Mouse (Mus musculus): ENCODE data around the gene Cops3. TPM values are rescaled to one million over a fixed set of nuclear protein-coding genes. Genes with fewer than 3 reads are reported as not detected.
A peak's percentile ranks its signal among the peaks of the same experiment; 100 is the strongest.
"Not testable (repeated sequence)": the region's sequence is repeated elsewhere in the genome, so short reads cannot be mapped to it uniquely, and the experiment has no call there.

The Cops3 gene
- 10 to 100 TPM; 70.2 to 75.0 TPM for total RNA-seq (2021)

DNA sequence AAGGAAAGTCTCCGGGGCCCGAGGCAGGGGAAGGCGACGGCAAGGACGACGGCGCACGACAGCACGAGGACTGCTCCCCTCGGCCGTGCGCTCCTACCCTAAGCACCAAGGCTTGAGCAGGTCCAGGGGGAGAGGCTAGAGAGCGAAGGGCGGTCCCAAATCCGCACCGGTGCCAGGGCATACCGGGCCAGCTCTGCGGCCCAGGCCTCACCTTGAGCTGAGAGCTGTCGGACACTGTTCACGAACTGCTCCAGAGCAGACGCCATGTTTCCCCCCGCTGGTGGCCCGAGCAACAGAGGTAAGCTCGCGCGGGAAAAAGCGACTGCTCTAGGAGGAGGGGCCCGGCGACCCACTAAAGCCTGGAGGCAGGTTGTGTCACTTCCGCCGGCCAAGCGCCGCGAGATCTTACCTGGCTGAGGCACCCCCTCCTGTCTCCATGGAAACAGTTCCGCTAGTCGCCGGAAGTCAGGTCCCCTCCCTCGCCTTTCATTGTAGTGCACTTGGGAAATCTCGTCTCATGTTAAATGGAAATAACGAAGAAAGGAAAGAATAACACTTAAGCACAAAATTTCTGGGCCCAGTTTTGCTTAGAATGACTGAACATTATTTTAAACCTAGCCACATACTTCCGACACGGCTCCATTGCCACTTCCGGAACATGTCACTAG is at the start of gene Cops3:
TSS of gene Cops3 (minus strand) at position 380 of the 668 bp plus-strand sequence.
- peak; percentile 92 for DNase-seq (ENCODE audit: low spot score)
- intact Hi-C loops (cut with DNase I), result no loop called here

DNA sequence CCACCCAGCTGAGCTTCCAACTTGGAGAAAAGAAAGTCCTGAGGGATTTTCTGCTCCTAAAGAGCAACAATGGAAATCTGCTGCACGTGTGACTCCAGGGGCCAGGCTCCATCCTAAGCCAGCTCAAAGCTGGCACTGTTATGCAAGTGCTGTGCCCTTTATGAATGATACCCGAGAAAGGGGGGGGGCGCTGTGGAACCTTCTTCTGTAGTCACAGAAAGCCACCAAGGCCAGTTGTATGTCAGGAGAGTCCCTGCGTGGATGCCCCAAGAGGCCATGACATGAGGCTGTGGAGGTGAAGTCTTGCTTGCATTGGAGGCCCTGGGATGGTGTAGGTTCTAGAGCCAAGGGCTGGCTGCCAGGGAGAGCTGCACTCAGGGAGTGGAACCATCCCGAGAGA is 48.5 kb upstream of the Cops3 start:
- intact Hi-C loops (cut with DNase I), result no loop called here
- DNase-seq (ENCODE audit: low spot score), result no peak

DNA sequence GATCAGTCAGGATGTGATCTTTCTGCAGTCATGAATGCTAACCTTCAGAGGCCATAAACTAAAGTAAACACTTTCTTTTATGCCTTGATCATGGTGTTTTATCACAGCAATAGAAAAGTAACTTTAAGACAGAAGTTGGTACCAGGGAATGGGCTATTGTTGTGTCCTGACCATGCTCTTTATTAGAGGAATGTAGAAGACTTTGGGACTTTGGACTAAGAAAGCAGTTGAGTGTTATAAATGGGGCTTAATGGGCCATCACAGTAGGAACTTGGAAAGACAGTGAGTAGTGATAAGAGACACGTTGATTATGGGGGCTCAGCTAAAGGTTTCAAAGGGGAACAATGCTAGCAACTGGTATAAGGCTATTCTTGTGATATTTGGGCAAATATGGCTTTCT is 47.3 kb upstream of the Cops3 start:
- DNase-seq (ENCODE audit: low spot score), result no peak
- intact Hi-C loops (cut with DNase I), result no loop called here

DNA sequence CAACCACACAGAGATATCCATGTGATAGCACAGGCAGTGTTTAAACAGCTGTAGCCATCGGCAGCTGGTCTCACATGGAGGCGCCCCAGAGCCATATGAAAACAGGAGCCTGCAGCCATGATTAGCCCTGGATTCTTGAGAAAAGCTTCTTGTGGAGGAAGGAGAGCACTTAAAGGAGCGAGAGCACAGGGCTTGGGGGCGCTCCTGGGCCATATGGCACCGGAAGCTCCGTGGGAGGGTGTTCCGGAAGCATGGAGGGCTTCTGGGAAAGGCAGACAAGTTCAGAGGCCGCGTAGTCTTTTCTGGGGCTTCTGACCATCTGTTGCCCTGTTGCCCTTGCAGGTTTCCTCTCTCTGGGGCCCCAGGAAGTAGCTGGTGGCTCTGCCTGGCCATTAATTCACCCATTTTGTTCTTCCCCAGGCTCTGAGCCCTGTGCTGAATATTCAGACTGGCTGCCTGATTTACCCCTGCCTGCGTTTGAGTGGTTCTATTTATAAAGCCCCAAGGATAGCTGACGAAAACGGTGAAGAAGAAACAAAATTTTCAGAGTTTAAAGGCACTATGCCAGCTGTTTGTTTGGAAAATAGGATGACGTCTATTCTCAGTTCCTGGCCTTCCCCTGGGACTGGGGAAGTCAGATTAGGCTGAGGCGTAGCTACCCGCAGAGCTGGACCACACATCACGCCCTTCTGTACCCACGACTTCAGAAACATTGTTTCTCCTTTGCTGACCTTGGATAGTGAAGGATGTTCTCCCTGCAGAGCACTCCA is 45.8 kb upstream of the Cops3 start:
- intact Hi-C loops (cut with DNase I), result no loop called here
- peak; percentile 42 for DNase-seq (ENCODE audit: low spot score)

DNA sequence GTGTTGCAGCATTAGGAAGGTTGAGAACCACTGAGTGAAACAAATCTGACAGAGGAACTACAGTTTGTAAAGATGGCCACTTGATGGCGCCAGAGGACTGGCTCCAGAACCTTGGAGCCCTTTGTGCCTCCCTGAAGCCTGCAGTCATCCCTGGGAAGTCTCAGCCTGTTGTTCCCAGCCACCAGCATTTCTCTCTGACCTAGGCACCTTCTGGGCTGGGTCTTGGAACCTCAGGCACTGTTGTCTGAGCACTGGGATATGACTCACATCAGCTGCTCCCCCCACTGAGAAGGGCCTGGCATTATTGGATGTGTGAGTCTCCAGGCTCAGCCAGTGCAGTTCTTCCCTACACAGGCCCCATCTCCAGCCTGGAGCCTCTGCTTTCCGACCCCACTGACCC is 40.4 kb upstream of the Cops3 start:
- peak; percentile 51 for DNase-seq (ENCODE audit: low spot score)
- intact Hi-C loops (cut with DNase I), result loop anchor here (1.0 kb wide), 3 partner anchors 85 to 195 kb away; no protein-coding TSS in a partner anchor

DNA sequence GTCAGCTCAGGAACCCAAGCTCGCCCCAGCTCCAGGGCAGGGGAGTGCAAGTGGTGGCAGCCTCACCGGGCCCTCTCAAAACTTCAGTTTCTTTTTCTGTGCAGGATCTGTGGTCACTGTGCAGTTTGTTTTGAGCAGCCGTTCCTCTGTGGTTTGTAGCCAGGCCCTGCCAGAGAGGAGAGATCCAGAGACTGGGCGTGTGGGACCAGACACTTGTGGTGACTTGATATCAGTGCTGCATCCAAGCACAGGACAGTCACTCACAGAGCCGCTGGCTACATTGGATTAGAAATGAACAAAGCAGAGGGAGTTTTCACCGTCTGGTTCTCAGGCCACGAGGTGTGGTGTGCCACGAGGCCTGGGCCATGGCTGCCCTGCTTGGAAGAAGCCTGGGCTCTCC is 32.5 kb upstream of the Cops3 start:
- intact Hi-C loops (cut with DNase I), result no loop called here
- DNase-seq (ENCODE audit: low spot score), result no peak

DNA sequence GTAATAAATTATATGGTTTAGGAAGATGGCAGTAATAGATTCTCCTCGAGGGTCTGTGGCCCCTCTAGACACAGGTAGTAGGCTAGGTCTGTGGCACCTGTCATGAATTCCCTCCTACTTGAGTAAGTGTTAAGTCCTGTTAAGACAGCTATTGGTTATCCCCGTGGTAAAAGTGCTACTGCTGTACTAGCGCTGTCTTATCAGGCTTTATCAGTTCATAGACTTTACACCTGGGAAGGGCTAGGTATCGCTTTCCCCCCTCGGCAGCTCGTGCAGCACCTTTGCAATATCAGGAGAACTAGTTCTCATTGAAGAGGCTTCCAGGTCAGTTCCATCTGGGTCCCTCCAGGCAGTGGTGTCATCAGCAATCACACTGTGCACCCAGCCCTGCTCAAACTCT is 24.7 kb upstream of the Cops3 start:
- DNase-seq (ENCODE audit: low spot score), result no peak
- intact Hi-C loops (cut with DNase I), result no loop called here

DNA sequence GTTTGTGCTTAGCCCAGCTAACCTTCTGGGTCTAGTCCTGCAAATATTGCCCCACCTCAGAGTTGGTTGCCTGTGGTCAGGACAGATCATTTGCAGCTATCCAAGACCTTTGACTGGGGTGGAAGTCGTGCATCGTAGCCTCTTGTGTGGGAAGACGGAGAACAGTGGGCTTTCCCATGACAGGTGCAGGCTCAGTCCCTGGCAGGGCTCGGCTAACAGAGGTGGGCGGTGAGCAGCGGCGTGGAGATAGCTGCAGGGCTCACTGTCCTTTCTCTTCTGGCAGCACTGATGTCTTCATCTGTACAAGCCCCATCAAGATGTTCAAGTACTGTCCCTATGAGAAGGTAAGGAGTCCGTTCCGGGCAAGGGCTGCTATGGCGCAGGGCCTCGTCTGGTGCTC is 20.8 kb upstream of the Cops3 start:
- intact Hi-C loops (cut with DNase I), result no loop called here
- no peak for DNase-seq (ENCODE audit: low spot score)

DNA sequence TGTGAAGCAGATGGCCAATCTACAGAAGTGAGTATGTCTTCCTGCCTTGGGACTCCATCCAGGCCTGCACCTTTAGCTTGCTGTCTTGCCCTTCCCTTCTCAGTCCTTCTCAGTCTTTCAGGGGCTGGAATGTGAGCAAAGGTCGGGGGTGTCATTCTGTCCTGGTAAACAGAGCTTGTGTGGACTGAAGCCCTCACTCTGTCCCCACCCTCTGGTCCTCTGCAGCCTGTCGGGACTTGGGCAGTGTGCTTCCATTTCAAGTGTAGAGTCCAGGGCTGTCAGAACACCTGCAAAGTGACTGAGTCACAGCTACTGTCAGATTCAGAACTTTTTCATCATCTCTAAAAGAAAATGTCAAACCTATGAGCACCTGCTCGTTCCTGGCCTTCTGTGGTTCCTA is 13.2 kb upstream of the Cops3 start:
- no peak for DNase-seq (ENCODE audit: low spot score)
- intact Hi-C loops (cut with DNase I), result no loop called here

DNA sequence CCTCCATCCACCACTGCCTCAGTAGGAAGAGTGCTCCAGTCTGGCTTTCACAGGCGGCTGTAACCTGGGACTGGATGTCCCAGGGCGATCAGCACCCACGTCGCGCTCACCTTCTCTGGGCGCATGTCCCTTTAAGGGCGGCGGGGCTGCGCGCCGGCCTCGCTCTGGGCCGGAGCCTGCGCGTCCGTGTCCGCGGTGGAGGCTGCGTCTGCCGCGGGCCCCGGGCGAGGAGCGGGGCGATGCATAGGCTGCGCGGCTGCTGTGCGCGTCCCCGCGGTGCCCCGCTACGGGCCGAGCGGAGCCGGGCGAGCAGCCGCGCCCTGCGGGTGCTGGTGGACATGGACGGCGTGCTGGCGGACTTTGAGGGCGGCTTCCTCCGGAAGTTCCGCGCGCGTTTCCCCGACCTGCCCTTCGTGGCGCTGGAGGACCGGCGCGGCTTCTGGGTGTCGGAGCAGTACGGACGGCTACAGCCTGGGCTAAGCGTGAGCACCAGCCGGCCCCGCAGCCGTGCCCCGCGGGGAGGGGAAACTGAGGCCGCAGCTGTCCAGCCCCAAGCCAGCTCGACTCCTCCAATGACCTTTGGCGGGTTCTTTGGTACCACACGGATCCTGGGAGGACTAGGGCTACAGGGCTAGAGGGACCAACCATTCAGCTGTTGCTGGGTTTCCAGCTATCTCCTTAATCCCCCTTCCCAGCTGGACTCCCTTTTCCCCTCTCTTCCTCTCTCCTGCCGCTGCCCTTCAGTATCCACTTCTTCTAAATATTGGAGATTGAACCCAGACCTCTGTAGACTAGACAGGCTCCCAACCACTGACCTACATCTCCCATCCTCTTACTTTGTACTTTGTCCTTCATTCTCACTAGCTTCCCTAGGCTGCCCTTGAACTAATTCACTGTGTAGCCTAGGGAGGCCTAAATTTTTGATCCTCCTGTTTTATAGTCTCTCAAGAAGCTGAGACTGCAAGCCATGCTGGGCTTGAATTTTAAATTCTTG is 8.6 kb upstream of the Cops3 start:
- intact Hi-C loops (cut with DNase I), result no loop called here
- DNase-seq (ENCODE audit: low spot score), result peak; percentile 65

DNA sequence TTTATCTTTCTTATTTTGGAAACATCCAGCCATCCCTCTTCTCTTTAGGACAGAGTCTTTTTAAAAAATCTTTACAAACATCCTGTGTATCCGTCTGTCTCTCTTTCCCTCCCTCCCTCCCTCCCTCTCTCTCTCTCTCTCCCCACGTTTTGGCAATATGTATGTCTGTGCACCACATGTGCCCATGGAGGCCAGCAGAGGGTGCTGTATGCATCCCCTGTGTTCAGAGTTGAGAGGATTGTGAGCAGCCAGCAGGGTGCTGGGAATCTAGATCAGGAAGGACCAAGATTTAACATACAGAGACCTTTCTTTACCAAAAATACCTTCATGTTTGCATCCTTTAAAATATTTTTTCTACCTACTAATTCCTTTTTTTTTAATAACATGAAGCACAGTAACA is 7.5 kb upstream of the Cops3 start:
- intact Hi-C loops (cut with DNase I), result no loop called here
- DNase-seq (ENCODE audit: low spot score), result no peak

DNA sequence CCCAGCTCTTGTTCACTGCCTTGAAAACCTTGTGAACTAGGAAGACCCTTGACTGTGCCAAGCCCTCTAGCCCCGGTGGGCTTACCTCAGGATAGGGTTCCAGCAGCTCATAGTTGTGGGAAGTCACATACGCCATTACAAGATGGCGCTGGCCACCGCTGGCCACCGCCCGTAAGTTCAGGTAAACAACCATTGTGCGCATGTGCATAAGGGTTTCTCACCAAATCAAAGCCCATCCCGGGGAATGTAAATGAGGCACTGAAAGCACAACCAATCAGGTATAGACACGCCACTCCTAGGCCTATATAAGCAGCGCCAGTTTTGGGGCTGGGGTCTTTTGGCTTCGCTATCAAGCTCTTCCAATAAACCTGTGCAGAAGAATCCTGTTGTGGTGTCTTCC is 6.7 kb upstream of the Cops3 start:
- intact Hi-C loops (cut with DNase I), result no loop called here
- DNase-seq (ENCODE audit: low spot score), result no peak

DNA sequence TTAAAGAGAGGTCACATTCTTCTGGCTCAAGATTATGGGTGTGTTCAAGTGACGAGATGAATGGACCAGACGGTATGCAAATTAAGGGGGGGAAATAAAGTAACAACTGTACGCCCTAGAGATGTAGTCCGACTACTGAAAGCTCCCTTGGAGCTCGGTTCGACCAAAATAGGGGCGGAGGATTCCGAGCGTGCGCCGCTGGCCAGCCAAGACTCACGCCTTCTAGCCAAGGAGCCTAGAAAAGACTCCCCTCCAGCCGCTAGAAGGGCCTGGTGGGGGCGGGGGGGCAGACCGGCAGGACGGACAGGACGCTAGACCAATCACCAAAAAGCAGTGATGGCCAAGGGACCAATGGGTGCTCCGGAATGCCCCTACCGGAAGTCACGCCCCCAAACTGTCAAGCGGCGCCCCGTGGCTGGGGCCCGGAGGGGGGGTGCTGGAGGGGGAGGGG is 605 bp downstream of the Cops3 start, which contains the start of gene Nt5m:
TSS of gene Nt5m (plus strand) at position 440 of the 451 bp plus-strand sequence.
- intact Hi-C loops (cut with DNase I), result no loop called here
- peak; percentile 91 for DNase-seq (ENCODE audit: low spot score)

DNA sequence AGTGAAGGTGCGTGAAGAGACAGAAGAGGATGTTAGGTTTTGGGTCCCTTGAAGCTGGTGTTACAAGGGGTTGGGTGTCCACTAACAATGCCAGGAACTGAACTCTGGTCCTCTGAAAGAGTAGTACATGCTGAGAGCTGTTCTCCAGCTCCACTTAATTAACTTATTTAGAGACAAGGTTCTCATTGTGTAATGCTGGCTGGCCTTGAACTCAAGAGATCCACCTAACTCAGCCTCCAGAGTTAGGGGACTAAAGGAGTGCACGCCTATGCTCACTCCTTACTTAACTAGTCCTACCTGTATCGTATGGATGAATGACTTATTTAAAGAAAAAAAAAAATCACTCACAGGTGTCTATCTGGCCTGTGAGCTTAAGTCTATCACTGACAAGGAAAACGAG is 1.2 kb downstream of the Cops3 start:
- DNase-seq (ENCODE audit: low spot score), result no peak
- intact Hi-C loops (cut with DNase I), result no loop called here

DNA sequence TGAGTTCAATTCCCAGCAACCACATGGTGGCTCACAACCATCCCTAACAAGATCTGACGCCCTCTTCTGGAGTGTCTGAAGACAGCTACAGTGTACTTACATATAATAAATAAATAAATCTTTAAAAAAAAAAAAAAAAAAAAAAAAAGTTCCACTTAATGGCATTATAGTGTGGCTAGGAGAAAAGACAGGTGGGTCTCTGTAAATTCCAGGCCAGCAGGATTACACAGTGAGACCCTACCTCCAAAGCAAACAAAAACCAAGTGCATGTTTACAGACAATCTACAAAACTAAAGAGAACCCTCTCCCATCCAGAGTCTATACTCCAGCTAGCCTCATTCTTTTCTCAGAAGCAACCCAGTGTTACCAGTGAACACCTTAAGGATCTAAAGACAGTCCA is 1.8 kb downstream of the Cops3 start:
- intact Hi-C loops (cut with DNase I); DNase-seq (ENCODE audit: low spot score): not testable (repeated sequence)

DNA sequence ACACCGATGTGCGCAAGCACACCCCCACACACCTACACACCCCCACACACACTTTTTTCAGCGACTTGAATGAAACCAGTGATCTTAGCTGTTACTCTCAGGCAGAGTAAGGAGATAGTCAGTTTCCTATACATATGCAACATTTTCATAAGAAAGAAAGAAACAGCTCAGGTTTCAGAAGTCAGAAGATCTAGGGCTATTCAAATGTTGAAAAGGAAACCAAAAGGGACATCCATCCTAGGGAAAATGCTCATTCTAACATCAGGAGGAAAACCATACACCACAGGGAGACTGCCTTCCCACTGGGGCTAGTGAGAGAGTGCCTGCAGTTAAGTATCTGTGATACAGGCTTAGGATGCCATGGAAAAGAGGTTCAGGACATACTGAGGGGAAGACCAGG is 18.0 kb downstream of the Cops3 start:
- DNase-seq (ENCODE audit: low spot score), result no peak
- intact Hi-C loops (cut with DNase I), result no loop called here

DNA sequence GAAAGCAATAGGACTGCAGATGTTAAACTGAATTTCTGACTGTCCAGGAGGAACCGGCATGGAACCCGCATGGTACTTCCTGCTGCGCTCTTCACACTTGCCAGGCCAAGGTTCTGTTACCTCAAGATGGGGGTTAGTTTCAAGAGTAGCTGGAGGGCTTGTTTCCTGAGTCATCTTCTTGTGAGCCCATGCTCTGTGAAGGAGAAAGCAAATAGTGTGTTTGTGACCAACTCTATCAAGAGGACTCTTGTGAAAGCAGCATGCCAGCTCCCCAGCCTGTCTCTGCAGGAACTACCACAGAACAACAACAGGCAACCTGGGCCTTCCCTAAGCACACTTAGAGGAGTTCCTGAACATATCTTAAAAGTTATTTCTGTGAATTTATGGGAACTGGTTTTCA is 21.7 kb downstream of the Cops3 start:
- intact Hi-C loops (cut with DNase I), result no loop called here
- no peak for DNase-seq (ENCODE audit: low spot score)

DNA sequence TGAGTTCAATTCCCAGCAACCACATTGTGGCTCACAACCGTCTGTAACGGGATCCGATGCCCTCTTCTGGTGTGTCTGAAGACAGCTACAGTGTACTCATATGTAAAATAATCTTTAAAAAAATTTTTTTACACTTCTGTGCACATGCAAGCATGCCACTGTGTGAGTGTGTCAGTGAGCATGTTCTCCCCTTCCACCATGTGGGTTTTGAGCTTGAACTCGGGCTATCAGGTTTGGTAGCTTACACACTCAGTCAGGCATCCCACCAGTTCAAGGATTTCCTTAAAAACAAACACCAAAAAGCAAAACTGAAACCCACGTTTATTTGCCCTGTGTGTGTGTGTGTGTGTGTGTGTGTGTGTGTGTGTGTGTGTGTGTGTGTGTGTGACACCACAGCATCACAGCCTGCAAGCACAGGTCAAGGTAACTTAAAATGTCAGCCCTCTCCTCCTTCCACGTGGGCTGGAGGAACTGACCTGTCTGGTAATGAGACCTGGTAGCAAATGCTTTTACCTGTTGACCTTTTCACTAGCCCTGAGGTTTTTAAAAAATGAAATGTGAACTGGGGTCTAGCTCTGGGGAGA is 24.1 kb downstream of the Cops3 start:
- DNase-seq (ENCODE audit: low spot score), result no peak
- intact Hi-C loops (cut with DNase I), result no loop called here

DNA sequence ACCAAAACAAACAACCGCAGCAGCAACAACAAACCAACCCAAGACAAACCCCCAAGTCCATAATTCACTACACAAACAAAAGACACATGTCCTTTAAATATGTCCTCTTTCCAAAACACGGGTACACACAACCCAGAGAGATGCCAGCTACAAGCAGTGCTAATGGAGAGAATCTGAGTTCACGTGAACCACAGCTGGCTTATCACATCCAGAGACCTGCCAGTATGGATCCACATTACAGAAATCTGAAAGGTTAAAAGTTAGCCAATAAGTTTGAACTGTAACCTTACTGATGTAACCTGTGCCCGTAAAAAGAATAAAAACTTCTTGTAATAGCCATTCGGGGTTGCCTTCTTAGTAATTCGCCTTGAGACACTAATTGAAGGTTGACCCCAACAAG is 24.7 kb downstream of the Cops3 start:
- intact Hi-C loops (cut with DNase I), result no loop called here
- DNase-seq (ENCODE audit: low spot score), result no peak

DNA sequence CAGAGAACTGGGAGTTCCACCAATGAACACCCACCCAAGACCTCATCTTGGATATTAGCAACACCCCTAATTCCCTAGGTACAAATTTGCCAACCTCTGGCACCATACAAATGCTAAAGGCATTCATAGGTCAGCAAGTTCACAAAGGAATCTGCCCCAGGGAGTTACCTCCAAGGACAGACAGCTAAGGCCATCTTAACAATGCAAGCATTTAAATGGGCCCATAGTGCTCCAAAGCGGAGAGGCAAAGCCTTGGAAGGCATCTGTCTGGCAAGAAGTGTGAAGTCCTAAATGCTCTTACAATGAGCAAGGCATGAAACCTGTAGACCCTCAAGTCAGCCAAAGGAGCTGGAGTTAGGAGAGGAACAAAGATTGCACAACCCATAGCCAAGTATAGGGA is 25.3 kb downstream of the Cops3 start:
- intact Hi-C loops (cut with DNase I), result no loop called here
- DNase-seq (ENCODE audit: low spot score), result no peak
